Mouse (Mus musculus) lung, embryonic 16.5 days (tissue): ENCODE measurements around the gene Tlnrd1. TPM values are rescaled to one million over a fixed set of nuclear protein-coding genes. Genes with fewer than 3 reads are reported as not detected.
A peak's percentile ranks its signal among the peaks of the same experiment; 100 is the strongest.

Experiments used
- ATAC-seq: fragments of 200-750 bp; cut with Nextera tagmentation; 2 replicates; pipeline ENCODE4 v1.8.0; 2017; ENCODE audit warnings: low read depth, mild to moderate bottlenecking, moderate library complexity
- H3K27ac ChIP-seq: fragments of 300-500 bp; sonication (generic); 2 replicates; pipeline ENCODE4 v1.5.1; 2014; ENCODE audit warnings: mild to moderate bottlenecking, control low read depth, low read length
- H3K27me3 ChIP-seq: fragments of 300-500 bp; sonication (generic); 2 replicates; pipeline ENCODE4 v1.6.1; 2014; ENCODE audit warnings: low read depth, low read length, mixed read lengths; ENCODE audit not compliant: control insufficient read depth, insufficient read depth
- H3K36me3 ChIP-seq: fragments of 300-500 bp; sonication (generic); 2 replicates; pipeline ENCODE4 v1.6.1; 2014; ENCODE audit warnings: low read length; ENCODE audit not compliant: control insufficient read depth, insufficient read depth
- H3K4me1 ChIP-seq: fragments of 300-500 bp; sonication (generic); replicated peaks from 2 replicates; pipeline ENCODE4 v1.6.1; 2014; ENCODE audit warnings: low read length, mixed read lengths; ENCODE audit not compliant: control insufficient read depth, insufficient read depth
- H3K4me2 ChIP-seq: fragments of 300-500 bp; sonication (generic); 2 replicates; pipeline ENCODE4 v1.6.1; 2014; ENCODE audit warnings: low read depth, low read length, control low read depth
- H3K4me3 ChIP-seq: fragments of 300-500 bp; sonication (generic); 2 replicates; pipeline ENCODE4 v1.5.1; 2014; ENCODE audit warnings: mild to moderate bottlenecking, low read length, control low read depth
- H3K9ac ChIP-seq: fragments of 300-500 bp; sonication (generic); 2 replicates; pipeline ENCODE4 v1.6.1; 2014; ENCODE audit warnings: low read length, control low read depth
- H3K9me3 ChIP-seq: fragments of 300-500 bp; sonication (generic); 2 replicates; pipeline ENCODE4 v1.6.1; 2016; ENCODE audit warnings: low read length; ENCODE audit not compliant: control insufficient read depth
- WGBS: fragments of 180-500 bp; shearing (Covaris S2); extraction: QIAGEN DNeasy Blood & Tissue Kit; methylation state at CpG from one replicate; pipeline ENCODE4 v1.1.7; 2014; 5-methylcytosine and 5-hydroxymethylcytosine counted together
- polyA plus RNA-seq: library from polyadenylated mRNA; unstranded; fragments of >200 nt; fragmentation: Nextera tagmentation; extraction: Ambion mirVana; gene quantifications from 2 replicates; pipeline ENCODE4 v1.2.1, GENCODE M21; 2015

Tlnrd1 gene
- polyA plus RNA-seq, 1 experiment from 2014 or later, result 10.5 TPM

GRCm38 (mm10) chr7:83852381-83853380 lies 31.4 kb downstream of the Tlnrd1 start:
- Histone ChIP-seq H3K4me1 (peaks cover 3% of the 10 kb centered on the region), H3K4me3 (no peak overlapping the region), H3K9me3 (no peaks in the 10 kb centered on the region), H3K4me2 (no peak overlapping the region), H3K9ac (no peak overlapping the region), H3K36me3 (no peaks in the 10 kb centered on the region), H3K27me3 (no peaks in the 10 kb centered on the region), H3K27ac (no peak overlapping the region)
- ATAC-seq, result no peak
- 43% methylated on average over 5 of the region's 5 CpGs for WGBS

GRCm38 (mm10) chr7:83851569-83852380 lies 32.3 kb downstream of the Tlnrd1 start:
- 62% methylated on average over 5 of the region's 5 CpGs for WGBS
- no peaks in the 10 kb centered on the region for H3K36me3 ChIP-seq
- no peaks in the 10 kb centered on the region for H3K27me3 ChIP-seq
- H3K4me1 ChIP-seq, result peaks cover 11% of the 10 kb centered on the region
- ATAC-seq, result no peak
- no peak overlapping the region for H3K4me3 ChIP-seq
- H3K9ac ChIP-seq, result no peak overlapping the region
- no peak overlapping the region for H3K27ac ChIP-seq
- no peaks in the 10 kb centered on the region for H3K9me3 ChIP-seq
- no peak overlapping the region for H3K4me2 ChIP-seq

GRCm38 (mm10) chr7:83847187-83848075 lies 36.7 kb downstream of the Tlnrd1 start:
- Histone ChIP-seq H3K9me3 (no peaks in the 10 kb centered on the region), H3K4me3 (no peak overlapping the region), H3K27ac (peak overlapping the region; percentile 45), H3K9ac (no peak overlapping the region), H3K4me1 (peaks cover 17% of the 10 kb centered on the region), H3K4me2 (no peak overlapping the region), H3K27me3 (no peaks in the 10 kb centered on the region), H3K36me3 (no peaks in the 10 kb centered on the region)
- ATAC-seq, result peak; percentile 42
- WGBS, result 33% methylated on average over 5 of the region's 5 CpGs

GRCm38 (mm10) chr7:83844807-83845206 lies 39.3 kb downstream of the Tlnrd1 start:
- no peak overlapping the region for H3K4me2 ChIP-seq
- no peak overlapping the region for H3K4me3 ChIP-seq
- peak; percentile 69 for ATAC-seq
- H3K27ac ChIP-seq, result peak overlapping the region; percentile 47; the same call in 1 of the 2 replicates
- H3K9me3 ChIP-seq, result no peaks in the 10 kb centered on the region
- no peaks in the 10 kb centered on the region for H3K27me3 ChIP-seq
- H3K36me3 ChIP-seq, result no peaks in the 10 kb centered on the region
- H3K4me1 ChIP-seq, result peaks cover 17% of the 10 kb centered on the region
- no peak overlapping the region for H3K9ac ChIP-seq
- 38% methylated on average over 3 of the region's 3 CpGs for WGBS

- no peaks in the 10 kb centered on the region for H3K9me3 ChIP-seq
- H3K4me2 ChIP-seq, result no peak overlapping the region
- H3K27me3 ChIP-seq, result no peaks in the 10 kb centered on the region
- no peak overlapping the region for H3K4me3 ChIP-seq
- H3K9ac ChIP-seq, result no peak overlapping the region
- peak overlapping the region; percentile 41 for H3K27ac ChIP-seq
- ATAC-seq, result peak; percentile 43; the same call in 1 of the 2 replicates
- no peaks in the 10 kb centered on the region for H3K36me3 ChIP-seq
- H3K4me1 ChIP-seq, result peaks cover 14% of the 10 kb centered on the region
- WGBS, result 42% methylated on average over 6 of the region's 6 CpGs
Measured at GRCm38 (mm10) chr7:83842486-83843259, 41.4 kb downstream of the Tlnrd1 start.

- WGBS, result 80% methylated on average over 2 of the region's 2 CpGs
- Histone ChIP-seq H3K9ac (no peak overlapping the region), H3K4me1 (peaks cover 4% of the 10 kb centered on the region; the same call in 1 of the 2 replicates), H3K9me3 (no peaks in the 10 kb centered on the region), H3K4me3 (no peak overlapping the region), H3K27ac (no peak overlapping the region), H3K36me3 (no peaks in the 10 kb centered on the region), H3K4me2 (no peak overlapping the region), H3K27me3 (no peaks in the 10 kb centered on the region)
- no peak for ATAC-seq
Measured at GRCm38 (mm10) chr7:83840076-83840475, 44.0 kb downstream of the Tlnrd1 start.

- H3K27ac ChIP-seq, result no peak overlapping the region
- peak; percentile 47; the same call in 1 of the 2 replicates for ATAC-seq
- H3K4me1 ChIP-seq, result peaks cover 13% of the 10 kb centered on the region
- no peak overlapping the region for H3K4me2 ChIP-seq
- H3K9me3 ChIP-seq, result no peaks in the 10 kb centered on the region
- no peaks in the 10 kb centered on the region for H3K27me3 ChIP-seq
- no peak overlapping the region for H3K4me3 ChIP-seq
- H3K36me3 ChIP-seq, result no peaks in the 10 kb centered on the region
- WGBS, result 57% methylated on average over 5 of the region's 5 CpGs
- H3K9ac ChIP-seq, result no peak overlapping the region
Measured at GRCm38 (mm10) chr7:83838525-83839224, 45.4 kb downstream of the Tlnrd1 start.
